Mouse (Mus musculus) liver, adult 2 months (tissue): ENCODE results near the gene Hoxa3. TPM values are rescaled to one million over a fixed set of nuclear protein-coding genes. Genes with fewer than 3 reads are reported as not detected.

ENCODE experiments used
- DNase-seq: peaks from one replicate; pipeline ENCODE4 v3.0.0-alpha.2; 2011; ENCODE audit warnings: low read depth, low spot score; ENCODE audit errors: extremely low read depth
- H3K27ac ChIP-seq: fragments of 200-500 bp; replicated peaks from 2 replicates; pipeline ENCODE4 v1.5.1; 2012; ENCODE audit warnings: low read depth, mild to moderate bottlenecking, control low read depth, inconsistent platforms, low read length; ENCODE audit not compliant: insufficient read depth
- H3K27me3 ChIP-seq: fragments of 200-500 bp; 2 replicates; pipeline ENCODE4 v1.6.1; 2012; ENCODE audit warnings: mild to moderate bottlenecking, moderate library complexity, low read length, inconsistent platforms; ENCODE audit not compliant: control insufficient read depth, insufficient read depth
- H3K36me3 ChIP-seq: fragments of 200-500 bp; 2 replicates; pipeline ENCODE4 v1.6.1; 2012; ENCODE audit warnings: low read length, inconsistent platforms; ENCODE audit not compliant: control insufficient read depth, insufficient read depth
- H3K4me1 ChIP-seq: fragments of 200-500 bp; 2 replicates; pipeline ENCODE4 v1.6.1; 2011; ENCODE audit warnings: low read length; ENCODE audit not compliant: control insufficient read depth, insufficient read depth
- H3K4me3 ChIP-seq: fragments of 200-500 bp; 2 replicates; pipeline ENCODE4 v1.5.1; 2011; ENCODE audit warnings: low read depth, mild to moderate bottlenecking, control low read depth, low read length, moderate library complexity; ENCODE audit not compliant: insufficient read depth
- H3K79me2 ChIP-seq: fragments of 200-500 bp; 2 replicates; pipeline ENCODE4 v1.6.1; 2012; ENCODE audit warnings: inconsistent platforms, mild to moderate bottlenecking, low read length, moderate library complexity; ENCODE audit not compliant: control insufficient read depth, insufficient read depth
- H3K9ac ChIP-seq: fragments of 200-500 bp; 2 replicates; pipeline ENCODE4 v1.6.1; 2012; ENCODE audit warnings: low read depth, mild to moderate bottlenecking, control low read depth, inconsistent platforms, low read length
- CTCF ChIP-seq: fragments of 200-500 bp; IDR thresholded peaks from 2 replicates; pipeline ENCODE4 v1.5.1; 2011; ENCODE audit warnings: low read depth, low read length, control low read depth
- POLR2A ChIP-seq: fragments of 200-500 bp; IDR thresholded peaks from 2 replicates; pipeline ENCODE4 v1.6.1; 2011; ENCODE audit warnings: low read length, control low read depth; ENCODE audit not compliant: insufficient read depth; ENCODE audit errors: extremely low read depth
- WGBS: fragments of 180-500 bp; shearing (Covaris S2); methylation state at CpG from one replicate; pipeline ENCODE4 v1.1.7; 2018; 5-methylcytosine and 5-hydroxymethylcytosine counted together
- polyA plus RNA-seq: library from polyadenylated mRNA; depleted of rRNA; stranded (reverse); fragments of >200 nt; gene quantifications from 2 replicates; pipeline ENCODE4 v1.2.3, GENCODE M21; 2012
- total RNA-seq: library from RNA; depleted of rRNA; stranded (reverse); fragments of >200 nt; gene quantifications from 2 replicates; pipeline ENCODE4 v1.2.3, GENCODE M21; 2014

The Hoxa3 gene
- total and polyA plus RNA-seq, 2 experiments: 0.09 to 0.20 TPM

DNA sequence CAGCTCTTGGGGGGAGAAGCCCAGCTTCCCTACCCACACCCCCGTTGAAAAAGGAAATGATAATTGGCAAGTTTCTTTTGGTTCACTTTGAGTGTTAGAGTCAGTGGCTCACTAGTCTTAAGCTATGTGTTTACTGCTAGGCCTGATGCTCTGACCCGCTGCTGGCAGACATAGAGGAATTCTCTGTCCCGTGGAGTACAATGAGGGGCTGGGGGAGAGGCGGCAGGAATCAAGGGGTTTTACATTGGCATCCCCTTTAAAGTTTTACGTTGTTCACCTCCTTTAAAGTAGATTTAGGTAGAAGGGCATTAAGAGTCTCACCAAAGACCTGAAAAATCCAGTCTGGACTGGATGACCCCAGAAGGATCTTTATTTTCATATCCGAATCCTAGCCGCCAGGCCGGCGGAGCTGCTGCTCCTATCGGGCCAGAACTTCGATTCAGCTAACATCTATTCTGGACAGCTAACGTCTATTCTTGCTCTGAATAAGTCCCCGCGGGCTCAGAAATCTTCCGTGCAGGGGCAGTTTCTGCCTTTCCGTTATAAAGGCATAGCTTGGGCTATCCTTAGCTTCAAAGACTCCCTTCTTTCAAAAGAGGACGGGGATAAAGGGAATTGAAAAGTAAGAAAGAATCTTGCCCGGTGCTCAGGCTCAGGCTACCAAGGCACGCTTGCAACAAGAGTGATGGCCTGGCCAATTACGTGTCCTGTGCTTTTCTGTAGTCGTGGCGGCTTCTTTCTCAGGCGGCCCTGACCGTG is 39.1 kb upstream of the Hoxa3 start:
- WGBS: 8% methylated on average over 24 of the region's 24 CpGs

GRCm38 (mm10) chr6:52251177-52251879 is 38.2 kb upstream of the Hoxa3 start:
- Histone ChIP-seq H3K27ac (no peak overlapping the region), H3K4me3 (no peak overlapping the region), H3K27me3 (peaks cover 56% of the 10 kb centered on the region), H3K79me2 (no peaks in the 10 kb centered on the region), H3K9ac (no peak overlapping the region), H3K4me1 (no peaks in the 10 kb centered on the region), H3K36me3 (no peaks in the 10 kb centered on the region)
- WGBS: 16% methylated on average over 7 of the region's 7 CpGs
- TF ChIP-seq CTCF: no peak
- TF ChIP-seq POLR2A: no peak
- no peak for DNase-seq

More for the DNA sequence above, 39.1 kb upstream of the Hoxa3 start:
- no peaks in the 10 kb centered on the region for H3K79me2 ChIP-seq
- H3K36me3 ChIP-seq: no peaks in the 10 kb centered on the region
- H3K27me3 ChIP-seq: peaks cover 52% of the 10 kb centered on the region
- H3K4me3 ChIP-seq: no peak overlapping the region
- H3K27ac ChIP-seq: no peak overlapping the region
- no peaks in the 10 kb centered on the region for H3K4me1 ChIP-seq
- H3K9ac ChIP-seq: no peak overlapping the region
- no peak for TF ChIP-seq CTCF
- TF ChIP-seq POLR2A: no peak
- DNase-seq: no peak

GRCm38 (mm10) chr6:52249826-52250225 is 36.7 kb upstream of the Hoxa3 start:
- Histone ChIP-seq H3K4me1 (no peaks in the 10 kb centered on the region), H3K27me3 (peaks cover 67% of the 10 kb centered on the region), H3K36me3 (no peaks in the 10 kb centered on the region), H3K9ac (no peak overlapping the region), H3K4me3 (no peak overlapping the region), H3K27ac (no peak overlapping the region), H3K79me2 (no peaks in the 10 kb centered on the region)
- 9% methylated on average over 4 of the region's 4 CpGs for WGBS
- TF ChIP-seq CTCF (no peak), POLR2A (no peak)
- no peak for DNase-seq

DNA sequence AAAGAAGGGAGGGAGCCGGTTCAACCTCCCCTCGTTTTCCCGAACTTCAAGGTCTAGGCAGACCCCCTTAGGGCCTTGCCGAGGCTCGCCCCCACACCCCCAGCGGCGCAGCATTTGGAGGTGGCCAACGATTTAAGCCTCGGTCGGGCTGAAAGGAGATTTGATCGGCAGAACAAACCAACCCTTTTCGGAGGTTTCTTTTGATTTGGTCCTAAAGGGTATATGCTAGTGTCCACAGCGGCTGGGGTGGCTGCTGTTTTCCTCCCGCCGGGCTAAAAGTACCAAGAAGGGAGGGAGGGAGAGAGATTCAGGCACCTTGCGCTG is 36.2 kb upstream of the Hoxa3 start:
- H3K36me3 ChIP-seq: no peaks in the 10 kb centered on the region
- DNase-seq: no peak
- TF ChIP-seq CTCF (no peak), POLR2A (no peak)
- no peak overlapping the region for H3K4me3 ChIP-seq
- H3K27me3 ChIP-seq: peaks cover 69% of the 10 kb centered on the region
- no peaks in the 10 kb centered on the region for H3K79me2 ChIP-seq
- WGBS: 3% methylated on average over 16 of the region's 16 CpGs
- no peaks in the 10 kb centered on the region for H3K4me1 ChIP-seq
- no peak overlapping the region for H3K27ac ChIP-seq
- H3K9ac ChIP-seq: no peak overlapping the region

- H3K79me2 ChIP-seq: no peaks in the 10 kb centered on the region
- WGBS: 4% methylated on average over 27 of the region's 27 CpGs
- no peak for DNase-seq
- H3K27me3 ChIP-seq: peaks cover 69% of the 10 kb centered on the region
- no peak overlapping the region for H3K9ac ChIP-seq
- no peaks in the 10 kb centered on the region for H3K36me3 ChIP-seq
- TF ChIP-seq CTCF (no peak), POLR2A (no peak)
- H3K4me1 ChIP-seq: no peaks in the 10 kb centered on the region
- H3K27ac ChIP-seq: no peak overlapping the region
- H3K4me3 ChIP-seq: no peak overlapping the region
Observed at GRCm38 (mm10) chr6:52248638-52249414, 35.7 kb upstream of the Hoxa3 start.
